Mouse (Mus musculus) G1E (cell line): ENCODE measurements around the gene Shd.

Experiments
- CTCF ChIP-seq: IDR thresholded peaks from 2 replicates; pipeline ENCODE4 v1.5.1; 2012; ENCODE audit warnings: low read depth, low read length, inconsistent platforms, mixed read lengths
- GATA1 ChIP-seq: IDR thresholded peaks from 2 replicates; pipeline ENCODE4 v1.6.1; 2012; ENCODE audit warnings: borderline replicate concordance, low read length, inconsistent platforms, mixed read lengths
- GATA2 ChIP-seq: IDR thresholded peaks from 2 replicates; pipeline ENCODE4 v1.6.1; 2012; ENCODE audit warnings: low read depth, low read length, inconsistent platforms, borderline replicate concordance
- POLR2AphosphoS5 ChIP-seq: IDR thresholded peaks from 2 replicates; pipeline ENCODE4 v1.6.1; 2012; ENCODE audit warnings: low read depth, low read length, inconsistent platforms; ENCODE audit not compliant: insufficient replicate concordance
- TAL1 ChIP-seq: conservative IDR thresholded peaks from 2 replicates; pipeline ENCODE4 v1.6.1; 2012; ENCODE audit warnings: low read depth, low read length, inconsistent platforms, mixed read lengths

DNA sequence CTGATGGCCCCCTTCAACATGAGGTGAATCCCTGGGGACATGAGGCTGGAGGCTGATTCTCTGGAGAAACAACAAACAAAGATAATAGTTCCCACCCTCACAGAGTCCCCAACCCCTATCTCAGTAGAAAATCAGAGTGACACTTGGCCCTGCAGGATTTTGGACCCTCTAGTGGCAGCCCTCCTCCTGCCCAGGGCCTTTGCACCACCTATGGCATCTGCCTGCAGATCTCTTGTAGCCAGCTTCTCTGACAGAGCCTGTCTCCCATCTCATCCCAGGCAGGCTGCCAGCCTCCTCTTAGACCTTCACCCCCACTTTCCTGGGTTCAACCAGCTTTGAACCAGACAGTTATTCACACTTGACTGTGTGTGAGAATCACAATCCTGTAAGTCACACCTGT, 9.5 kb upstream of the Shd start:
- TF ChIP-seq CTCF (no peak), GATA2 (no peak), GATA1 (no peak), TAL1 (no peak), POLR2AphosphoS5 (no peak)
